Comparison of ENCODE assay signal across 9 mouse cellular contexts in genomic region chr15:32437654-32438053, GRCm38 (mm10).
A peak's percentile ranks its signal among the peaks of the same experiment; 100 is the strongest.
DNase-seq lines count a peak whose midpoint lies in the region; ATAC-seq and TF ChIP-seq lines count a peak whose summit lies in the region.
"Had no signal": no experiment of that assay in that cellular context is flagged by ENCODE, and none has a peak within 500 bp of the region (broad histone marks: within the 10 kb centered on the region; RNA-seq: fewer than 3 reads in every experiment).

No protein-coding gene starts in this region.

- no peaks in the 10 kb centered on the region for H3K9me3 ChIP-seq in liver, embryonic 12.5 days (replicated peaks)
- H3K9me3 ChIP-seq in neural tube, embryonic 13.5 days, result no peaks in the 10 kb centered on the region

- H3K9ac ChIP-seq in liver, embryonic 12.5 days, result no peak overlapping the region
- H3K9ac ChIP-seq in neural tube, embryonic 13.5 days, result no peak overlapping the region

- H3K4me2 ChIP-seq in liver, embryonic 12.5 days, result no peak overlapping the region
- no peak overlapping the region for H3K4me2 ChIP-seq in neural tube, embryonic 13.5 days

- intact Hi-C loops in left cerebral cortex, postnatal 4 days (cut with DNase I), result loop anchor here (10.0 kb wide), 1 partner anchor 813 kb away; no protein-coding TSS in a partner anchor

- H3K36me3 ChIP-seq in liver, embryonic 12.5 days, result no peaks in the 10 kb centered on the region
- no peaks in the 10 kb centered on the region for H3K36me3 ChIP-seq in kidney, adult 2 months (ENCODE audit: control insufficient read depth, insufficient read depth, low read length)
- no peaks in the 10 kb centered on the region for H3K36me3 ChIP-seq in neural tube, embryonic 13.5 days

- TF ChIP-seq CTCF in kidney, adult 2 months (conservative IDR thresholded peaks at IDR 0.05; ENCODE audit: insufficient read depth, insufficient read length, low read depth, low read length), result peak; percentile 84

- H3K27me3 ChIP-seq in liver, embryonic 12.5 days (replicated peaks), result no peaks in the 10 kb centered on the region
- H3K27me3 ChIP-seq in kidney, adult 2 months (replicated peaks; ENCODE audit: control insufficient read depth, insufficient read depth, low read length), result no peaks in the 10 kb centered on the region
- no peaks in the 10 kb centered on the region for H3K27me3 ChIP-seq in neural tube, embryonic 13.5 days

- no peak overlapping the region for H3K4me3 ChIP-seq in liver, embryonic 12.5 days
- no peak overlapping the region for H3K4me3 ChIP-seq in kidney, adult 2 months (ENCODE audit: insufficient read depth, low read depth, low read length)
- no peak overlapping the region for H3K4me3 ChIP-seq in neural tube, embryonic 13.5 days

- no peak for ATAC-seq in liver, embryonic 12.5 days
- ATAC-seq in neural tube, embryonic 13.5 days (ENCODE audit: low read depth), result peak; percentile 40; the same call in 1 of the 2 replicates

- 14% methylated on average over 6 of the region's 6 CpGs for WGBS in liver, embryonic 12.5 days (ENCODE audit: insufficient replicate concordance)
- WGBS in kidney, adult 2 months, result 25% methylated on average over 6 of the region's 6 CpGs
- 19% methylated on average over 6 of the region's 6 CpGs for WGBS in neural tube, embryonic 13.5 days

- no peaks in the 10 kb centered on the region for H3K4me1 ChIP-seq in liver, embryonic 12.5 days
- H3K4me1 ChIP-seq in kidney, adult 2 months (ENCODE audit: control insufficient read depth, insufficient read depth, low read length), result 0 out of 2 replicates have a peak, but pooled peaks cover 3% of the 10 kb centered on the region
- no peaks in the 10 kb centered on the region; the same call in 1 of the 2 replicates for H3K4me1 ChIP-seq in neural tube, embryonic 13.5 days (replicated peaks)

- peak; percentile 52 for DNase-seq in liver
- DNase-seq in cerebellum, postnatal 25 days, result peak; percentile 81 to 88
- DNase-seq in gastrocnemius, adult 18-20 months (ENCODE audit: low spot score), result peak; percentile 69
- peak; percentile 79 for DNase-seq in kidney, adult 2 months
- DNase-seq in left cerebral cortex, postnatal 4 days, result peak; percentile 73
- DNase-seq in thymus, postnatal 14 days, result peak; percentile 4

- no peak overlapping the region for H3K27ac ChIP-seq in liver, embryonic 12.5 days
- H3K27ac ChIP-seq in kidney, adult 2 months (ENCODE audit: insufficient read depth, low read depth, low read length), result no peak overlapping the region
- no peak overlapping the region for H3K27ac ChIP-seq in neural tube, embryonic 13.5 days (replicated peaks)
- H3K27ac ChIP-seq: macrophage had no signal

- no peak for TF ChIP-seq POLR2A in kidney, adult 2 months (IDR thresholded peaks at IDR 0.05; ENCODE audit: low read depth, low read length)

Comparison
In these comparisons a context has a peak if more than half of its experiments do, and no peak if none do; other contexts are left out.
1. DNase-seq: peak in every context shown above with its lines; median percentile 84 in cerebellum, postnatal 25 days; 79 in kidney, adult 2 months; 73 in left cerebral cortex, postnatal 4 days; 69 in gastrocnemius, adult 18-20 months; 52 in liver; 4 in thymus, postnatal 14 days.